Mouse (Mus musculus): ENCODE data around the gene Pold3.

DNA sequence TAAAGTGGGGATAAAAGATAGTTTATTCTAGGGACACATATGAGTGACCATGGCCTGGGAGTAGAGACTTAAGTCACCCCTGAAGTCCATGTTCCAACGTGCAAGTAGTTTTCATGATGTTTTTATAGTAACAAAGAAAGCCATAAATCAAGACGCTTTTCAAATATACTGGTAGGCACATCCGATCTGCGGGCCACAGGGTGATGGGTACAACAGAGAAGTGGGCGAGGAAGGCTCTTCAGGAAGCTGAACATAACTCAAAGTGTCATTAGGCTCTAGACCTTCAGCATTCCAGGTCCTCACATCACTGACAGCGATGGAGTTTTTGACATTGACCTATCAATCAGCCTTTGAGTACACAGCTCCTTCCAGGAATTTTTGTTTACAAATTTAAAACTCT, 9.2 kb upstream of the Pold3 start:
- no peak for TF ChIP-seq CTCF (IDR thresholded peaks at IDR 0.05; ENCODE audit: low read depth)
- TF ChIP-seq EP300 (IDR thresholded peaks at IDR 0.05; ENCODE audit: low read depth), result no peak

Measured in liver, postnatal 0 days (tissue).